Mouse (Mus musculus) ES-E14 (cell line): Measurements from ENCODE around the gene Dlgap4.

Experiments used
- CHD2 ChIP-seq: IDR thresholded peaks from 2 replicates; pipeline ENCODE4 v1.6.1; 2014; ENCODE audit warnings: mild to moderate bottlenecking, low read depth, low read length, inconsistent platforms
- HCFC1 ChIP-seq: IDR thresholded peaks from 2 replicates; pipeline ENCODE4 v1.6.1; 2012; ENCODE audit warnings: low read length, inconsistent platforms, borderline replicate concordance; ENCODE audit not compliant: insufficient read depth

DNA sequence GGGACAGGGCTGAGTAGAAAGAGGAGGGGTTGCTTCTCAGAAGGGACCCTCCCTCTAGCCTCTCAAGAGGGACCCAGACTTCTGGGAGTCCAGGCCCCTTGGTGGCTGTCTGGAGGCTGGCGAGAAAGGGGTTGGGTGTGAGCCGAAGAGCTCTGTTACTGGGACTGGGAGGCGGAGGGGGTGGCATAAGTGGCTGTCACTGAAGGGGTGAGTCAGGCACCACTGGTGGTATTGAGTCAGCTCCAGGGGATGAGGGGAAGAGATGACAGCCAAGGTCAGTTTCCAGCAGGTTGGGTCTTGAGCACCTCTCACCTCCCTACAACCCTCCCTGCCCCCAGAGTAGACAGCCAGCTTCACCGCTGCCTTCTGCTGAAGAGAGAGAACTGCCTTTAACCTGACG lies 35.9 kb downstream of the Dlgap4 start:
- TF ChIP-seq HCFC1 = no peak
- TF ChIP-seq CHD2 = no peak
